Mouse (Mus musculus) C2C12 (cell line): ENCODE measurements around the gene Fsd1l.

Experiments
- CEBPB ChIP-seq: IDR thresholded peaks from one replicate; pipeline ENCODE4 v1.6.1; 2011; ENCODE audit warnings: low read depth, mild to moderate bottlenecking, control low read depth, moderate library complexity
- CTCF ChIP-seq: IDR thresholded peaks from one replicate; pipeline ENCODE4 v1.5.1; 2011; ENCODE audit not compliant: control insufficient read depth, insufficient read depth, insufficient read length
- FOSL1 ChIP-seq: IDR thresholded peaks from one replicate; pipeline ENCODE4 v1.8.0; 2011; ENCODE audit warnings: mild to moderate bottlenecking, low read length; ENCODE audit not compliant: poor library complexity, insufficient read depth, severe bottlenecking
- MAX ChIP-seq: IDR thresholded peaks from one replicate; pipeline ENCODE4 v1.6.1; 2011; ENCODE audit warnings: mild to moderate bottlenecking, control low read depth
- MYOD1 ChIP-seq: IDR thresholded peaks from one replicate; pipeline ENCODE4 v1.6.1; 2011; ENCODE audit warnings: low read depth; ENCODE audit not compliant: control insufficient read depth, insufficient read length
- MYOG ChIP-seq: IDR thresholded peaks from one replicate; pipeline ENCODE4 v1.6.1; 2011; ENCODE audit not compliant: control insufficient read depth, insufficient read length; ENCODE audit errors: extremely low read depth
- USF1 ChIP-seq: IDR thresholded peaks from one replicate; pipeline ENCODE4 v1.6.1; 2011; ENCODE audit warnings: low read depth, mild to moderate bottlenecking, control low read depth, moderate library complexity

DNA sequence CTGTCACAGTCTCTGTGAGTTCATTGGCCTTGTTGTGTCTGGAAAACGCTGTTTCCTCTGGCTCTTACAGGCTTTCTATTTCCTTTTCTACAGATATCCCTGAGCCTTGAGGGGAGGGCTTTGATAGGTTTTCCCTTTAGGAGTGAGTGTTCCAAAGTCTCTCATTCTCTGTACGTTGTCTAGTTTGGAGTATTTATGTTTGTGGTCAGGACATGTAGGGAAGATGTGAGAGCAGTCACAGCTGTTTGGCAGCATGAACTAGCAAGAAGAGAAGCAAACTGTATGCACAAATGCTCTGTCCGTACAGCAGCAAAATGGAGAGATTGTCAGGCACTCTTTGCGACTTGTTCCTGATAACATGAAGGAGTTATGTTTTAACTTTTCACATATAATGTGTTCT lies 86.3 kb downstream of the Fsd1l start:
- TF ChIP-seq MAX (no peak), CEBPB (no peak), CTCF (no peak), USF1 (no peak), MYOG (no peak), MYOD1 (no peak), FOSL1 (no peak)
